Mouse (Mus musculus): ENCODE measurements around the gene Elovl7.

Gene Elovl7

GRCm38 (mm10) chr13:108245086-108245697, 31.0 kb downstream of the Elovl7 start:
- peak; percentile 62 to 79 for DNase-seq

- no peak for DNase-seq
Observed at GRCm38 (mm10) chr13:108251106-108251505, 36.9 kb downstream of the Elovl7 start.

GRCm38 (mm10) chr13:108253977-108254376, 39.8 kb downstream of the Elovl7 start:
- DNase-seq = no peak

DNA sequence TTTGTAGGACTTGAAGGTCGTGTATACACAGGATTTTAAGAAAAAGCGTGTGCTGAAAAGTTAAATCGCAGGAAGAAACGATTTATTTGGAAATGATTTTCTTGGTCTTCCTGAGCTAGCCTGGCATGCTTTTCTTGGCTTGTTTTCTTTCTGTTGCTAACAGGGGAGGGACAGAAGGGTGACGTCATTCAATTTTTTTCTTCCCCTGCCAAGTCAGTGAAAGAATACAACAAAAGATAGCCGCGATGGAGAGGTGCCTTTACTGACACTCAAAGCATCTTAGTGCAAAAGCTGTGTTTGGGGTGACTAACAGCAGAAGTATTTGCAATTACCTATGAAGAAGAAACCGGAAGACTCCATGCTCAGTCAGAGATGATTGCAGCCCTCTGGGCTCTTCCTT, 48.8 kb downstream of the Elovl7 start:
- no peak for DNase-seq

- DNase-seq = no peak
Observed at GRCm38 (mm10) chr13:108265394-108265793, 51.2 kb downstream of the Elovl7 start.

DNA sequence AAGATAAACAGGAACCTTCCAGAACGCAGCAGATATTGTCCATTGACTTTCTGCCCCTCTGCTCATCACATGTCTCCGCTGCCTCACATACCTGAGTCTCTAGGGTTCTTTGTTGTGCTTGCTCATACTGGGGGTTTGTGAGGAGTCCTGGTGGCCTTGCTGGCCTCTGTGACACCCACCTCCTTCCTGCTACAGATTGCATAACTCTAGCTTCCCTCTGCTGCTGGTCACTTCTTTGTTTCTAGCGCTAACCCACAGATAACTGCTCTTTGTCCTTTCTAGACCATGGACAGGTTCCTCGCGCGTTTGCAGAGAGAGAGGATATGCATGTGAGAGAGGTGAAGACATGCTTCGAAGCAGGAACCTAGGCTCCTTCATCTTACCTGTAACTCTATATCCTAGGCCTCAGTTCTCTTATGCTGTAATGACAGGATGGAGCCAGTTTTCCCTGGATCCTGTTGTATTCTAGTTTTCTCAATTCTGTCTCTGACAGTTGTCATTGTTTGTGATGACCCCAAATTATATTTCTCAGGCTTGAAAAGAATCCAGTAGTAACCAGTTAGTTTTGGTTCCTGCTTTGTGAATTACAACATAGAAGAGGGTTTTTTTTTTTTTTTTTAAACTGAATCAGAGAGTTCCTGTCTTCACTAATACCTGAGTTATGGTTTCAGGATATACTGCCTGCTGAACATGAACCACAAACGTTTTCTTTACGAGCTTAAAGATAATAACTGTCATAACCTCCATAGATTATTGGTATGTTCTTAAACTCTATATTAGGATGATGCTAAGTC, 53.8 kb downstream of the Elovl7 start:
- no peak for DNase-seq

DNA sequence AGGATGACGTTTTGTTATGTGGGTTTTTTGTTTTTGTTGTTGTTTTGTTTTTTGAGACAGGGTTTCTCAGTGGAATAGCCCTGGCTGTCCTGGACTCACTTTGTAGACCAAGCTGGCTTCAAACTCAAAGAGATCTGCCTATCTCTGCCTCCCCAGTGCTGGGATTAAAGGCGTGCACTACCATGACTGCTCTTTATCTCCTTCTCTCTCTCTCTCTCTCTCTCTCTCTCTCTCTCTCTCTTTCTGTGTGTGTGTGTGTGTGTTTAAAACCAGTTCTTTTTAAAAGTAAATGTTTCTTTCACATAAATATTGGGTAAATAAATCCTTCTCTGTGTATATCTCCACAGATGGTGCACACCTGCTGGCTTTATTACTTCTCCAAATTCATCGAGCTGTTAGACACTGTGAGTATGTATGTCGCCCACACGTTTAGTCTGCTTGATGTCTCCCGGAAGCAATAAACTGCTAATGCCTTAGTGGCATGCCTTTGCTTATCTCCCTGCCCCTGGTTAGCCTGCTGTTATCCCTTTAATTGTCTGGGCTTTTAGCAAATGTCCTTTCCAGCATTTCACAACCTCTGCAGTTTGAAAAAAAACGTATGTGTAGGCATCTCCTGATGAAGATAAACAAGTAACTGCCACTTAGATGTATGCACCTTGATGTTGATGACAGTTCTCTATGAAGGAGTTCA, 57.4 kb downstream of the Elovl7 start:
- DNase-seq = no peak

DNA sequence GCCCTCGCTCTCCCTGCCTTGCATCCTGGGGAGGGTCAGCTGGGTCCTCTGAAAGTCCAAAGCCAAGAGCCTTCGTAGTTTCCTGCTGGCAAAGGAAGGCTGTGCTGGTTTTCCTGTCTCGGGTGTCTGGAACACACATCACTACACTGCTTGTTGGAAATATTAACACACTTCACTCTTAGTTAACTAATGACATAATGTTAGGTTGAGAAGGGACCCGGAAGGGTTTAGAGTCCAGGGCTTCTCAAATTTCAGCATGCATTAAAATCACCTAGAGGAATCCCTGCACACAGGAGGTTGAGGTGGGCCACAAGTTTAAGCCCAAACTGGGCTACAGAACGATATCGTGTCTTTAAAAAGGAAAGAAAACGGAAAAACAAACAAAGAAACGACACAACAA, 58.1 kb downstream of the Elovl7 start:
- no peak for DNase-seq

- DNase-seq = no peak
Observed at GRCm38 (mm10) chr13:108273034-108273433, 58.8 kb downstream of the Elovl7 start.

GRCm38 (mm10) chr13:108273456-108273855, 59.3 kb downstream of the Elovl7 start:
- no peak for DNase-seq

GRCm38 (mm10) chr13:108276561-108276960, 62.4 kb downstream of the Elovl7 start:
- DNase-seq = no peak

DNA sequence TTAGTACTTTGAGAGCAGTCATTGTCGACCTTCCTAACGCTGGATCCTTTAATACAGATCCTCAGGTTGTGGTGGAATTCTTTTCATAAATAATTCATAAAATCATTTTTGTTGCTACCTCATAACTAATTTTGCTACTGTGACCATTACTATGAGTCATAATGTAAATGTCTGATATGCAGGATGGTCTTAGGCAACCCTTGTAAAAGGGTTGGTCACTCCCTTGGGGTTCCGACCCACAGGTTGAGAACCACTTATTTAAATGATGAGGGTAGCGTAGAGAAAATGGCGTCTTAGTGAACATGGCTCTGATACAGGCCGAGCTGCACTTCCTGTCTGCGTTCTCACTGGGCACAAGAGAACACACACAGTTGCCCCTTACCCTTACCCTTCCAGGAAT, 63.1 kb downstream of the Elovl7 start:
- DNase-seq = no peak

DNA sequence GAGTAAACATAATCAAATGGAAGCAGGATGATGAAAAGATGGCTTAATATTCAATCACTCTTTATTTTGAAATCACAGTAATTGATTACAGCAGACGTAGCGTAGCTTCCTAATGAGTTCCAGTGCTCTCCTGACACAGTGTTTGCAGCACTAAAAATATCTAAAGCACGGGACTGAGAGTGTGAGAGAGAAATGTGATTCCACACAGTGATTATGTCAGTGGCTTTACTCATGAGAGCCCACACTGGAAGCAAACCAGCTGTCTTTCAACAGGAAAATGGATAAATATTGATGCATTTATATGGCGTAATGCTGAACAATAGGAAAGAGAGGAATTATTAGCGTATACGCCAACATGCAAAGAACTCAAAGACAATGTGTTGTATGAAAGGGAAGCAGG, 64.4 kb downstream of the Elovl7 start:
- no peak for DNase-seq

DNA sequence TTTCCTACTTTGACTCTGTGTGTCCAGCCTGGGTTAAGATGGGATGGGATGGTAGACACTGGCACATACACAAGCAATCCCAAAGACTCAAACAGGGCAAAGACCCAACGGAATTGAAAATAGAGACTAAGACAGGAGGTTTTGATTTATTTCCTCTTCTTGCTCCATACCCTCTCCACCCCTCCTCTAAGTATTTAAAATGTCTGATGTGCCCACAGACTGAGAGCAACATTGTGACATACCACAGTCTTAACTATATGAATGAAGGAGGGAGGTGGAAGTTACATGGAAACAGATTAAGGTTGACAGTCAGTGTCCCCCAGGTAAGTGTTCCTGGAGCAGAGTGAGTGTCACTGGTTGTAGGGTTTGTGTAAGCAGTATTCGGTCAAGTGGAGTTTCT, 70.1 kb downstream of the Elovl7 start:
- no peak for DNase-seq

DNA sequence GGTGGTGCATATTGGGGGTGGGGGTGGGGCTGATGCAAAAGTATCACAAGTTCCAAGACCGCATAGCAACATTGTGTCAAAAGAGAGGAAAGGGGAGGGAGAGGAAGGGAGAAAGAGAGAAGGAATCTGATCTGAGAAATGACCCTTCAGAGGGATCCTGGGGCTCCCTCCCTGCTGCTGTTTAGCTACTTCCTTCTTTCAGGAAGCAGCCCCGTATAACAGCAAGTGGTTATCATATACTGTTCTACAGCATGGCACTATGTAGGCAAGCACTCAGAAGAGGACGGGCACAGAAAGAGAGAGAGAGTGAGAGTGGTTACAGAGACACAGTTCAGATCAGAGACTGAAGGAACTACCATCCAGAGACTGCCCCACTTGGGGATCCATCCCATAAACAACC, 73.7 kb downstream of the Elovl7 start:
- DNase-seq = no peak

- no peak for DNase-seq
Observed at GRCm38 (mm10) chr13:108289436-108289835, 75.2 kb downstream of the Elovl7 start.

DNA sequence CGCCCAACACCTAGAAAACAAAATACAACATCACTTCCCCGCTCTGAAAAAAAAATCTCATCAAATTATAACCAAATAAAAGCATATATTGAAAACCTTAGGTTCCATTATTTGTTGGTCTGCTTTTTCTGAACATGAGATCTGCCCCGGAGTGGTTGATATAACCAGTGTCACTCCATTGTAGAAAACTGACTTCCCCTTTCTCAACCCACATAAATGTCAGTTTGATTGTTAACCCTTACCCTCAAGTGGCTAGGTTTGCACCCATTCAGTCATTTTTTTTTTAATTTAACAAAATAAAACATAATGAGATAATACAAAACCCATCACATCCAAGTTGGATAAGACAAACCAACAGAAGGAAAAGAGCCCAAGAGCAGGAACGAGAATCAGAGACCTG, 76.1 kb downstream of the Elovl7 start:
- DNase-seq = no peak

GRCm38 (mm10) chr13:108297350-108298093, 83.3 kb downstream of the Elovl7 start:
- peak in 1 of 2 experiments; percentile 8 for DNase-seq

DNA sequence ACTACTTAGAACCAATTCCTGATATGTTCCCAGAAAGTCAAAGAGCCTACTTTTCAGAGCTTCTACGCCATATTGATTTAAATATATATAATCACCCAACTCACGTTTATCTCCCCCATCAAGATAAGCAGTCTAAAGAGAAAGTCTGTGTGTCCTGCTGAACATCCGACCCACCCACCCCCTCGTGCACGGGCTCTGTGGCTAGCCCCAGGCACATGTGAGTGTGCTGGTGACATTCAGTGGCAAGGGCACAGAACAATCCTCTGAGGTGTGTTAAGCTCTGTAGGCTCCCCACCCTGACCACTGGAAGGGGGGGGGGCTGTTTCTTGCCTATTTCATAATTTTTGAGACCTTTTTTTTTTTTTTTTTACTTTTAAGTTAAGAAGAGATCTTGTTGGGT, 84.0 kb downstream of the Elovl7 start:
- no peak for DNase-seq

DNA sequence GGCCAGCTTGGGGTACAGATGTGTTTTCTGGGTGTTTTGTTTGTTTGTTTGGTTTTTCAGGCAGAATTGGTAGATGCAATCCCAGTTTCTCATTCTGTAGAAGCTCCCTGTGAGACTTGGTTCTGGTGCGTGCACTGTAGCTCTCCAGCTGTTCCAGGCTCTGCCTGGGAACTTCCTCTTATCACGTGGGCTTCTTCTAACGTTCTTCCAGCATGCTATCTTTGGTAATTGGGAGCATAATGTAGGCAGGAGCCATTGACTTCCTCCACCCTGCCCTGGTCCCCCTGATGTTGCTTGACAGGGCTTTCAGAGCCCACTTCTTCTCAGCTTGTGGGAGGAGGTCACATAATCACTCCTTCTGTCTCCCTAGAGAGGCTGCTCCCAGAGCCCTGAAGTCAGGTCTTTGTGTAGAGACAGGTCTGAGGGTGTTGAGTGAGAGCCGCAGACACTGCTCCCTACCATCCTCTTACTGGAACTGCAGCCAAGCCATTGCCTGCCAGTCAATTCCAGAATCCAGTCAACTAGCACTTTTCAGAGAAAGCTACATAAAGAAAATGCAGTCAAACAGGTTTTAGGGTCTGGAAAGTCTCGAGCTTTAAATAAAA, 86.2 kb downstream of the Elovl7 start:
- peak in 1 of 2 experiments; percentile 33 for DNase-seq

- no peak for DNase-seq
Observed at GRCm38 (mm10) chr13:108301411-108301810, 87.2 kb downstream of the Elovl7 start.

- no peak for DNase-seq
Observed at GRCm38 (mm10) chr13:108302957-108303675, 88.9 kb downstream of the Elovl7 start.

Measured in kidney, adult 8-10 months (tissue).